Comparison of ENCODE assay signal across 27 mouse cellular contexts in the genomic region with DNA sequence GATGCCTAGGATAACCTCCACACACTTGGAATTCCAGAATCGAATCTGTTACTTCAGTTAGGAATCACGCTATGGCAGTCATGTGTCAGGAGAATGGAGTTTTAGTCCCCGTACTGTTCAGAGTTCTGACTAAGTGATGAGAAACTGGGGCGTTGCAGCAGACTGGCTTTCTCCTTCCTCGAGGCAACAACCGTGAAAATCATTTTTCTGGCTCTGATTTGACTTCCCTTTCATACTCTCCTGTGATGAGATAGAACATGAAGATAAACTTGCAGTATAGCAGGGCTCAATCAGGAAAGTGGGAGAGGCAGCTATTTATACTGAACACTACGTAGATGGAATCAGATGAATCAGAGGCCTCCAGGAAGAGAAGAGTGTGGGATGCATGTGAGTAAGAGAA. TPM values are rescaled to one million over a fixed set of nuclear protein-coding genes. Genes with fewer than 3 reads are reported as not detected.
"Had no signal": no experiment of that assay in that cellular context is flagged by ENCODE, and none has a peak within 500 bp of the region (broad histone marks: within the 10 kb centered on the region; RNA-seq: fewer than 3 reads in every experiment).

No protein-coding gene starts in this region.

- DNase-seq: kidney, adult 11 months; kidney, adult 8-10 months; kidney, postnatal 10 days; kidney, postnatal 36 days; layer of hippocampus, postnatal 36 days; liver, embryonic 13.5 days; lung, adult 2 months; lung, postnatal 14 days; lung, postnatal 4 days; right cerebral cortex, postnatal 14 days; spleen, adult 18-20 months; thymus, adult 2 months; thymus, postnatal 14 days; thymus, postnatal 4 days had no signal

- H3K27ac ChIP-seq: intestine, embryonic 15.5 days; kidney, embryonic 15.5 days; liver, embryonic 13.5 days; midbrain, embryonic 12.5 days; midbrain, embryonic 15.5 days; neural tube, embryonic 12.5 days; neural tube, embryonic 15.5 days; stomach, embryonic 15.5 days had no signal

- H3K4me3 ChIP-seq: intestine, embryonic 15.5 days; kidney, embryonic 15.5 days; liver, embryonic 13.5 days; midbrain, embryonic 12.5 days; midbrain, embryonic 15.5 days; neural tube, embryonic 12.5 days; neural tube, embryonic 15.5 days; stomach, embryonic 15.5 days had no signal

RNA-seq across cellular contexts. Expression of a gene that starts 35.0 kb away (rescaled TPM):
- total RNA-seq: megakaryocyte-erythroid progenitor cell, adult 5-6 weeks had no signal

RNA-seq across cellular contexts. Expression of a gene that starts 59.1 kb away (rescaled TPM):
- total RNA-seq: layer of hippocampus, adult 8-10 months; layer of hippocampus, postnatal 10 days; layer of hippocampus, postnatal 36 days; left cerebral cortex, postnatal 36 days; liver, adult 2 months; megakaryocyte progenitor cell, adult 5-6 weeks; megakaryocyte-erythroid progenitor cell, adult 5-6 weeks had no signal
